ENCODE assay signal across 23 mouse cellular contexts in genomic region chr1:71068728-71069304, GRCm38 (mm10). TPM values are rescaled to one million over a fixed set of nuclear protein-coding genes. Genes with fewer than 3 reads are reported as not detected.
DNase-seq lines count a peak whose midpoint lies in the region; ATAC-seq lines count a peak whose summit lies in the region.
"Had no signal": no experiment of that assay in that cellular context is flagged by ENCODE, and none has a peak within 500 bp of the region (broad histone marks: within the 10 kb centered on the region; RNA-seq: fewer than 3 reads in every experiment).

No protein-coding gene starts in this region.

- H3K9ac ChIP-seq in heart, embryonic 13.5 days = no peak overlapping the region
- H3K9ac ChIP-seq: hindbrain, embryonic 13.5 days had no signal

- no peak for DNase-seq in heart, postnatal 36 days
- DNase-seq in retina, postnatal 1 day = peak; percentile 13
- no peak for DNase-seq in retina, embryonic 14.5 days (ENCODE audit: low spot score)
- peak; percentile 17 for DNase-seq in MEL-GATA-1-ER (ENCODE audit: extremely low read depth, low read depth)
- DNase-seq in right cerebral cortex, adult 2 months (ENCODE audit: low spot score in 2 of 2) = no peak
- no peak for DNase-seq in kidney, adult 18-20 months
- DNase-seq: adrenal gland, adult 8-10 months; adrenal gland, postnatal 25 days; cerebellum, adult 11-12 months; cerebellum, adult 8-10 months; cerebellum, postnatal 14 days; gastrocnemius, postnatal 10 days; gastrocnemius, postnatal 36 days; heart, adult 2 months had no signal

- intact Hi-C loops in heart, postnatal 36 days (cut with DNase I) = no loop called here

- peaks cover 29% of the 10 kb centered on the region for H3K36me3 ChIP-seq in heart, embryonic 13.5 days
- H3K36me3 ChIP-seq: hindbrain, embryonic 13.5 days had no signal

- no peak overlapping the region for H3K4me2 ChIP-seq in heart, embryonic 13.5 days
- H3K4me2 ChIP-seq: hindbrain, embryonic 13.5 days had no signal

- H3K27ac ChIP-seq in heart, embryonic 13.5 days (replicated peaks) = 0 out of 2 replicates have a peak overlapping the region, but pooled peaks have one; percentile 4
- H3K27ac ChIP-seq: forebrain, embryonic 10.5 days; heart, adult 2 months; heart, embryonic 10.5 days; hindbrain, embryonic 10.5 days; hindbrain, embryonic 13.5 days had no signal

- WGBS in heart, embryonic 13.5 days = 44% methylated on average over 3 of the region's 3 CpGs

- ATAC-seq in heart, embryonic 13.5 days (ENCODE audit: extremely low read depth, insufficient number of reproducible peaks, low FRiP score, low TSS enrichment) = no peak
- no peak for ATAC-seq in frontal cortex, adult (ENCODE audit: low TSS enrichment)
- ATAC-seq: forebrain, embryonic 14.5 days; hindbrain, embryonic 16.5 days; intestine, embryonic 16.5 days had no signal

- no peaks in the 10 kb centered on the region for H3K9me3 ChIP-seq in heart, embryonic 13.5 days
- H3K9me3 ChIP-seq: forebrain, embryonic 10.5 days; heart, embryonic 10.5 days; hindbrain, embryonic 10.5 days; hindbrain, embryonic 13.5 days had no signal

- H3K4me3 ChIP-seq in heart, embryonic 13.5 days = no peak overlapping the region
- H3K4me3 ChIP-seq: forebrain, embryonic 10.5 days; heart, adult 2 months; heart, embryonic 10.5 days; hindbrain, embryonic 10.5 days; hindbrain, embryonic 13.5 days had no signal

- H3K4me1 ChIP-seq in heart, embryonic 13.5 days = peaks cover 19% of the 10 kb centered on the region
- H3K4me1 ChIP-seq: forebrain, embryonic 10.5 days; hindbrain, embryonic 10.5 days; hindbrain, embryonic 13.5 days had no signal

- H3K27me3 ChIP-seq in heart, embryonic 13.5 days (replicated peaks) = no peaks in the 10 kb centered on the region
- H3K27me3 ChIP-seq: hindbrain, embryonic 13.5 days had no signal

RNA-seq across cellular contexts. Expression of gene Bard1, which starts 34.1 kb away (rescaled TPM):
- 1.6 and 2.0 TPM in 2 replicates for polyA plus RNA-seq in heart, embryonic 13.5 days (2015; fragmentation: Nextera tagmentation; extraction: Ambion mirVana)
- under 1 TPM; 0.57 to 0.69 TPM for total RNA-seq in heart, postnatal 36 days (2021)

Comparison
In these comparisons a context has a peak if more than half of its experiments do, and no peak if none do; other contexts are left out.
1. DNase-seq: peak in retina, postnatal 1 day (single experiment) and MEL-GATA-1-ER (single experiment); none in heart, postnatal 36 days (0 of 2), retina, embryonic 14.5 days (single experiment), right cerebral cortex, adult 2 months (0 of 2) and kidney, adult 18-20 months (single experiment).